ENCODE assay signal across 25 mouse cellular contexts in genomic region chr9:49189426-49189825, GRCm38 (mm10).
DNase-seq lines count a peak whose midpoint lies in the region; ATAC-seq and TF ChIP-seq lines count a peak whose summit lies in the region.
"Had no signal": no experiment of that assay in that cellular context is flagged by ENCODE, and none has a peak within 500 bp of the region (broad histone marks: within the 10 kb centered on the region; RNA-seq: fewer than 3 reads in every experiment).

No protein-coding gene starts in this region.

- intact Hi-C loops in left cerebral cortex, adult 2 months (cut with DNase I), result no loop called here

- no peak for TF ChIP-seq POLR2A in cerebellum, adult 2 months (IDR thresholded peaks at IDR 0.05; ENCODE audit: borderline replicate concordance, insufficient read depth, low read length)

- 39% methylated on average over 2 of the region's 2 CpGs for WGBS in heart, embryonic 12.5 days
- WGBS in cerebellum, adult 2 months, result 13% methylated on average over 2 of the region's 2 CpGs
- WGBS in midbrain, embryonic 11.5 days, result 75% methylated on average over 2 of the region's 2 CpGs

- H3K9ac ChIP-seq in heart, embryonic 12.5 days, result no peak overlapping the region
- no peak overlapping the region for H3K9ac ChIP-seq in midbrain, embryonic 11.5 days (ENCODE audit: low read length)
- H3K9ac ChIP-seq: forebrain, postnatal 0 days; heart, embryonic 15.5 days; hindbrain, embryonic 13.5 days; kidney, embryonic 15.5 days; liver, embryonic 12.5 days; liver, postnatal 0 days; stomach, embryonic 15.5 days had no signal

- no peaks in the 10 kb centered on the region for H3K4me1 ChIP-seq in heart, embryonic 12.5 days (replicated peaks)
- peaks cover 14% of the 10 kb centered on the region; the same call in 1 of the 2 replicates for H3K4me1 ChIP-seq in cerebellum, adult 2 months (ENCODE audit: control insufficient read depth, insufficient read depth, low read length)
- H3K4me1 ChIP-seq in midbrain, embryonic 11.5 days (ENCODE audit: control insufficient read depth, insufficient read depth, low read length), result no peaks in the 10 kb centered on the region
- H3K4me1 ChIP-seq: heart, embryonic 15.5 days; kidney, embryonic 15.5 days; liver, embryonic 12.5 days; stomach, embryonic 15.5 days had no signal

- no peak overlapping the region for H3K4me3 ChIP-seq in heart, embryonic 12.5 days
- H3K4me3 ChIP-seq in cerebellum, adult 2 months (replicated peaks; ENCODE audit: insufficient read depth, low read depth, low read length), result no peak overlapping the region
- no peak overlapping the region for H3K4me3 ChIP-seq in left cerebral cortex, adult 2 months
- H3K4me3 ChIP-seq in midbrain, embryonic 11.5 days (ENCODE audit: low read depth, low read length), result no peak overlapping the region
- H3K4me3 ChIP-seq: erythroblast, embryonic 14.5 days; heart, embryonic 15.5 days; hindbrain, embryonic 13.5 days; kidney, embryonic 15.5 days; liver, embryonic 12.5 days; stomach, embryonic 15.5 days had no signal

- ATAC-seq in heart, embryonic 12.5 days (ENCODE audit: insufficient number of reproducible peaks, low FRiP score), result no peak
- no peak for ATAC-seq in activated CD4-positive, CD25-positive, alpha-beta regulatory T cell, adult 4 months
- ATAC-seq in midbrain, embryonic 11.5 days (ENCODE audit: low FRiP score), result no peak
- ATAC-seq: forebrain, postnatal 0 days; intestine, postnatal 0 days; liver, embryonic 12.5 days; liver, postnatal 0 days; lung, postnatal 0 days; midbrain, embryonic 16.5 days had no signal

- H3K36me3 ChIP-seq in heart, embryonic 12.5 days, result no peaks in the 10 kb centered on the region
- H3K36me3 ChIP-seq in midbrain, embryonic 11.5 days (ENCODE audit: control insufficient read depth, insufficient read depth, low read length), result no peaks in the 10 kb centered on the region
- H3K36me3 ChIP-seq: heart, embryonic 15.5 days; hindbrain, embryonic 13.5 days; kidney, embryonic 15.5 days; liver, embryonic 12.5 days; stomach, embryonic 15.5 days had no signal

- no peak overlapping the region for H3K4me2 ChIP-seq in heart, embryonic 12.5 days
- H3K4me2 ChIP-seq in midbrain, embryonic 11.5 days, result no peak overlapping the region
- H3K4me2 ChIP-seq: heart, embryonic 15.5 days; hindbrain, embryonic 13.5 days; kidney, embryonic 15.5 days; liver, embryonic 12.5 days; stomach, embryonic 15.5 days had no signal

- H3K27me3 ChIP-seq in heart, embryonic 12.5 days (replicated peaks), result no peaks in the 10 kb centered on the region
- no peaks in the 10 kb centered on the region for H3K27me3 ChIP-seq in cerebellum, adult 2 months (ENCODE audit: control insufficient read depth, insufficient read depth, low read length)
- H3K27me3 ChIP-seq in midbrain, embryonic 11.5 days (ENCODE audit: control insufficient read depth, insufficient read depth, low read length), result no peaks in the 10 kb centered on the region
- H3K27me3 ChIP-seq: heart, embryonic 15.5 days; hindbrain, embryonic 13.5 days; kidney, embryonic 15.5 days; liver, embryonic 12.5 days; stomach, embryonic 15.5 days had no signal

- TF ChIP-seq CTCF in cerebellum, adult 2 months (IDR thresholded peaks at IDR 0.05; ENCODE audit: borderline replicate concordance, insufficient read depth, low read depth, low read length), result no peak
- no peak for TF ChIP-seq CTCF in left cerebral cortex, adult 2 months (IDR thresholded peaks at IDR 0.05)

- DNase-seq in heart, adult 8-10 months (ENCODE audit: low spot score), result peak; percentile 3
- DNase-seq in Muller cell, postnatal 12 days (ENCODE audit: inconsistent ontology term), result peak; percentile 19
- DNase-seq in cerebellum, adult 2 months, result peak; percentile 69 to 89
- DNase-seq in cerebellum, postnatal 14 days, result peak; percentile 67 to 81
- DNase-seq in left cerebral cortex, adult 2 months (ENCODE audit: extremely low spot score in 1 of 2, low spot score in 2 of 2), result no peak
- DNase-seq in midbrain, embryonic 11.5 days (ENCODE audit: low spot score, missing footprints), result no peak
- DNase-seq: adrenal gland, postnatal 25 days; forebrain, postnatal 0 days; heart, postnatal 4 days; kidney, postnatal 4 days; left cerebral cortex, postnatal 4 days; liver, postnatal 0 days; right cerebral cortex, postnatal 25 days had no signal

- no peaks in the 10 kb centered on the region for H3K9me3 ChIP-seq in heart, embryonic 12.5 days (replicated peaks)
- no peaks in the 10 kb centered on the region for H3K9me3 ChIP-seq in midbrain, embryonic 11.5 days (ENCODE audit: control insufficient read depth, low read length)
- H3K9me3 ChIP-seq: heart, embryonic 15.5 days; hindbrain, embryonic 13.5 days; kidney, embryonic 15.5 days; liver, embryonic 12.5 days; stomach, embryonic 15.5 days had no signal

- H3K27ac ChIP-seq in heart, embryonic 12.5 days (ENCODE audit: poor library complexity, severe bottlenecking), result no peak overlapping the region
- H3K27ac ChIP-seq in cerebellum, adult 2 months (ENCODE audit: insufficient read depth, low read length), result no peak overlapping the region
- no peak overlapping the region for H3K27ac ChIP-seq in left cerebral cortex, adult 2 months
- no peak overlapping the region for H3K27ac ChIP-seq in midbrain, embryonic 11.5 days (ENCODE audit: low read depth, low read length)
- H3K27ac ChIP-seq: heart, embryonic 15.5 days; hindbrain, embryonic 13.5 days; kidney, embryonic 15.5 days; liver, embryonic 12.5 days; macrophage; stomach, embryonic 15.5 days had no signal

Comparison
In these comparisons a context has a peak if more than half of its experiments do, and no peak if none do; other contexts are left out.
1. DNase-seq: peak in heart, adult 8-10 months (single experiment), Muller cell, postnatal 12 days (single experiment), cerebellum, adult 2 months (2 of 2) and cerebellum, postnatal 14 days (2 of 2); none in left cerebral cortex, adult 2 months (0 of 2) and midbrain, embryonic 11.5 days (single experiment).